Mouse (Mus musculus) embryo, embryonic 11.5 days (tissue): ENCODE data around the gene Ggta1.
A peak's percentile ranks its signal among the peaks of the same experiment; 100 is the strongest.

Source experiments
- DNase-seq: peaks from one replicate; pipeline ENCODE4 v3.0.0-alpha.2; 2012; ENCODE audit warnings: low read depth, low spot score

The Ggta1 gene

GRCm38 (mm10) chr2:35407266-35407665, 55.8 kb downstream of the Ggta1 start:
- no peak for DNase-seq

- no peak for DNase-seq
Observed at GRCm38 (mm10) chr2:35406611-35407010, 56.4 kb downstream of the Ggta1 start.

GRCm38 (mm10) chr2:35402391-35402790, 60.6 kb downstream of the Ggta1 start:
- no peak for DNase-seq

- DNase-seq, result no peak
Observed at GRCm38 (mm10) chr2:35400739-35401138, 62.3 kb downstream of the Ggta1 start.

GRCm38 (mm10) chr2:35398184-35398828, 64.7 kb downstream of the Ggta1 start:
- DNase-seq, result no peak

GRCm38 (mm10) chr2:35397590-35398173, 65.3 kb downstream of the Ggta1 start:
- peak; percentile 46 for DNase-seq

- DNase-seq, result no peak
Observed at GRCm38 (mm10) chr2:35397096-35397495, 65.9 kb downstream of the Ggta1 start, which contains the start of gene 4930402F06Rik. Gene 4930402F06Rik, minus strand, starts transcription at chr2:35397175.

- no peak for DNase-seq
Observed at GRCm38 (mm10) chr2:35385441-35385871, 77.6 kb downstream of the Ggta1 start.

GRCm38 (mm10) chr2:35379306-35379705, 83.7 kb downstream of the Ggta1 start:
- DNase-seq, result no peak

- DNase-seq, result no peak
Observed at GRCm38 (mm10) chr2:35377600-35377999, 85.4 kb downstream of the Ggta1 start.

GRCm38 (mm10) chr2:35373003-35373402, 90.0 kb downstream of the Ggta1 start:
- peak; percentile 24 for DNase-seq

- no peak for DNase-seq
Observed at GRCm38 (mm10) chr2:35370686-35371085, 92.3 kb downstream of the Ggta1 start.

- DNase-seq, result no peak
Observed at GRCm38 (mm10) chr2:35367629-35368028, 95.4 kb downstream of the Ggta1 start, which contains the start of gene 4930568D16Rik. Gene 4930568D16Rik, minus strand, starts transcription at chr2:35367729.
